Mouse (Mus musculus): ENCODE measurements around the gene Atg9b.

- no peak for TF ChIP-seq GATA1 (IDR thresholded peaks at IDR 0.05; ENCODE audit: borderline replicate concordance, low read length)
- TF ChIP-seq FLI1 (IDR thresholded peaks at IDR 0.05; ENCODE audit: low read length), result no peak
Measured at GRCm38 (mm10) chr5:24343379-24343778, 48.6 kb downstream of the Atg9b start.
